Mouse (Mus musculus) G1E (cell line): ENCODE data around the gene Cobl.

Experiments
- CTCF ChIP-seq: IDR thresholded peaks from 2 replicates; pipeline ENCODE4 v1.5.1; 2012; ENCODE audit warnings: low read depth, low read length, inconsistent platforms, mixed read lengths
- TAL1 ChIP-seq: conservative IDR thresholded peaks from 2 replicates; pipeline ENCODE4 v1.6.1; 2012; ENCODE audit warnings: low read depth, low read length, inconsistent platforms, mixed read lengths

DNA sequence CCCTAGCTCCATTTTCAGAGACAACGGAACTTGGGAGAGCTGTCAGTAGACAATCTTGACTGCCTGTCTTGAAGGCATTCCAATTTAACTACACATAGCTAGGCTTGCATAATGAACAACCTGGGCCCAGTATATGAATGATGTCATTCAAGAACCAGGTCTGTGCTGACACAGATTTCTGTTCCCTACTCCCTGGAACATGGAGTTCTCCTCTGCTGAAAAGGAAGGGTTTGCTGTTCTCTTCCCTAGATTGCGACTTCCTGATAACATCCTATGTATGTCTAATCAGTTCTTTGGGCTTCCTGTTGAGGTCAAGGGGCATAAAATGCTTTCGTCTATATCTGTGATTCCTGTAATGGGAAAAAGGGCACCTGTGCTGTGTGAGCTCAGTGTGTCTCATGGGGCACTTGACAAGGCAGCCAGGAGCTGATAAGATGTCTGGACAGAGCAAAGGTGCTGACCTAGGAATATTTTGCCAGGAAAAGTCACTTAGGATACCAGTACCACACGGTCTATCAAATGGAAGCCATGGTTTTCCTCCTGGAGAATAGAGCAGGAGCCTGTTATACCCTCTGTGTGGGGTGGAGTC lies 219.3 kb downstream of the Cobl start:
- TF ChIP-seq CTCF (no peak), TAL1 (no peak)
